Mouse (Mus musculus) adrenal gland, adult (tissue): ENCODE results near the gene Fbxo39.
A peak's percentile ranks its signal among the peaks of the same experiment; 100 is the strongest.

Source experiments
- DNase-seq, 2 experiments: peaks; one replicate each; pipeline ENCODE4 v3.0.0; 2022 to 2023; ENCODE audit warnings: low spot score in 1 of 2; ENCODE audit not compliant: inconsistent age in 2 of 2

The Fbxo39 gene

GRCm38 (mm10) chr11:72314151-72314895, at the start of gene Fbxo39:
Gene Fbxo39, plus strand, starts transcription at chr11:72314444.
- no peak for DNase-seq

DNA sequence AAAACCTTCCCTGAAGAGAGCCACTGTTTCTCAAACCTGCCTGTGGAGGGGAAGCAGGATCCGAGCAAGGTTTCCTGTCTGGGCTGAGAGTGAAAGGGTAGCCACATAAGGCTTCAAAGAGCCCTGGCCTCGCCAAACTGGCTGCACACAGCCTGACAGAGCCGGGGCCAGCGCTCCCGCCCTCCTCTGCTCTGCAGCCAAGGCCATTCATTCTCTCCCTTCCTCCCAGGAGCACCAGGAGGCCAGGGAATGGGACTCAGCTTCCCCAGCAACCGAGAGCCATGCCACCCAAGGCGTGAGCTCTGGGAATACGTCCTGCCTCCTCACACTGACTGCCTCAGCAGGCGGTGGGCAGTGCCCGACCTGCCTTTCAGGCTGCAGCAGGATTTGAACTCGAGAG, 48.8 kb upstream of the Fbxo39 start:
- peak; percentile 22 to 66 for DNase-seq

DNA sequence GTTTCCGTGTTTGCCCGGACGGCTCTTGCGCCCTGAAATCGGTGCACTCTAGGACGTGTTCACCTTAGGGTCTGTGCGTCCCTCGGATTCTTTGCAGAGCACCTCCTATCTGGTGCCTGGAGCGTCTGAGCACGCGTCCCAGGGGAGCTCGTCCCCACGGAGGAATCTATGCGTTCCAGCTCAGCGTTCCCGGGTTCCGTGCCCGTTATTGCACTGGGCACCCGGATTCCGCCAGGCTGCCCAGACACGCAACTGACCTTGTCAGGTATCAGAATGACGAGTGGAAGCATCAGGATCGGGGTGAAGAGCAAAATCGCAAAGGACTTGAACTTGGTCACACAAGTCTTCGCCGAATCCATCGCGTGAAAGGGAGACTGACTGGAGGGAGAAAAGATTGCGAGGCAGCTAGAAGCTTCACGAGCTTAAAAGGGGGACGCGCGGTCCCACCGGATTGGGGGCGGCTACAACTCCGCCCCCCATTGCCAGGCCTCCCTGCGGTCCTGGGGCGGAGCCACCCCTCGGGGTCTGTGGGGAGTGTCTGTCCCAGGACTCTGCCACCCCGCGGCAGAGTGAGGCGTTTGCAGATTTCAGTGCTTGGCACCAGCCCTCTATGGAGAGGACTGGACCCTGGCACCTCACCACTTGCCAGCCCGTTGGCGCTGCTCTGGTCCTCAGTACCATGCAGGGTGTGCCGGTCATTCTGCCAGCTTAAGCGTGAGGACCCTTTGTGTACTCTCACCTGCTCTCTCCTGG, 47.9 kb upstream of the Fbxo39 start:
- peak; percentile 44 to 79 for DNase-seq

DNA sequence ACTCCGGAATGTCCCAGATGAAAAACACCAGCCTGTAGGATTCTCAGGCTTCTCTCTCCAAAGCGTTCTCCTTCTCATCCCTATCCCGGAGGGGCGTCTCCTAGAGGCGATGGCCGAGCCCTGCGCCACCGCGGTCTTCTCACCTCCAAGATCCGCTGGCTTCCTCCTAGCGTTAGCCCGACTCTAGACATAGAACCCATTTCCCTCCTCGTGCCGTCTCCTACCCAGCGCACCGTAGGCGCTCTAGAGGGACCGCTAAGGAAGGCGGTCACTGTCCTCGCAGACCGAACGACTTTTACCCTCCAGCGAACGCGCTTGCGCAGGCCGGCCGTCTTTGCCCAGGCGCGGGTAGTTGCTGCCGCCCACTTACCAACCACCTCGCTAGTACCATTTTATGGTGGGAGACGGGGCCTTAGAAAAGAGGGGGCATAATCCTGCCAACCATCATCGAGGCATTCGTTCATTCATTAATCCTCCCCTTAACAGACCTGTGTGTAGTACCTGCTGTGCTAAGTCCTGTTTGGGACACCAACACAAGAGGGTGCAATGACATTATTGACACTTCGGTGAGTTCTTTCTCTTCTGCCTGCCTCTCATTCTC, 47.2 kb upstream of the Fbxo39 start, which contains the start of gene Slc13a5:
Gene Slc13a5 (minus strand): TSS at position 263 of the 601 bp plus-strand sequence.
- DNase-seq: no peak

GRCm38 (mm10) chr11:72271761-72272160, 42.5 kb upstream of the Fbxo39 start:
- DNase-seq: no peak

- DNase-seq: no peak
Observed at GRCm38 (mm10) chr11:72273341-72273740, 40.9 kb upstream of the Fbxo39 start.

- DNase-seq: no peak
Observed at GRCm38 (mm10) chr11:72281143-72281851, 32.9 kb upstream of the Fbxo39 start.

DNA sequence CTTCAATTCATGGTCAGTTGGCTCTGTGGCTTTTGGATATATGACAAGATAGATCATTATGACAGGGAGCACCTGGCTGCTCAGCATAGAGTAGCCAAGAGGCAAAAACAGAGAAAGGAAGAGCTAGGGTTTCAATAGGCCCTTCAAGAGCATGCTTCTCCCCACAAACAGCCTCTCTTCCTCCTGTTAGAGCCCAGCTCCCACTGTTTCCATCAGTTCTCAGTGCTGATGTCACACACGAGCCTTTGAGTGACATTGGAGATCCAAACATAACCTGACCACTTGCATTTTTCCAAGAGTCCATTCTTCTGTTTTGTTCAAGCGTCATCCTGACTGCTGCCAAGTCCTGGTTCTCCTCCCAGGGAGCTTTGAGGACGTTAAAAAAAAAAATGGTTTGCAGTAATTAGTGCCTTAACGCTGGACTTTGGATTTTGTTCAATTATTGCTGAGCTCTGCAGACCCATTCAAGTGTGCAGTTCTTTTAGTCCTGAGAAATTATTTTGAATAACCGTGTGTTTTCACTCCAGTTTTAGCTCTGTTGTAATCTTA, 32.3 kb upstream of the Fbxo39 start:
- no peak for DNase-seq

- DNase-seq: no peak
Observed at GRCm38 (mm10) chr11:72283486-72284224, 30.6 kb upstream of the Fbxo39 start.

- DNase-seq: no peak
Observed at GRCm38 (mm10) chr11:72284532-72285182, 29.6 kb upstream of the Fbxo39 start.

GRCm38 (mm10) chr11:72285971-72286480, 28.2 kb upstream of the Fbxo39 start:
- DNase-seq: no peak

GRCm38 (mm10) chr11:72286651-72287050, 27.6 kb upstream of the Fbxo39 start:
- no peak for DNase-seq

DNA sequence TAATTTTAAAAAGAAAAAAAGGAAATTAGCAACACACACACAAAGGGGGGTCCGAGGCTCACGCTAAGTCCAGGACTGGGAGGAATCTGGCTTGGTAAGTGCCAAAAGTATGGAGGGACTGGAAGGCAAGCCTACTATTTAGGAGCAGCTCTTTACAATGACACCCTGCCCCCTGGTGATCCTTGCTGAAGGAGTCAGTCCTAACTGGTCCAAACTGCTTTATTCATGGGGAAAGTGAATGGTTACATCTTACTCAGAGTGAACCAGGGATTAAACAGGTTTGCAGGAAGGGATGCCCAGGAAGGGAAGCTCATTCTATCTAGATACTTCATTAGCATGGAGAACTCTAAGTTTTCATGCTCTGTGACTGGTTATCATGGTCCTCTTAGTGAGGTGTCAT, 27.1 kb upstream of the Fbxo39 start:
- DNase-seq: no peak

DNA sequence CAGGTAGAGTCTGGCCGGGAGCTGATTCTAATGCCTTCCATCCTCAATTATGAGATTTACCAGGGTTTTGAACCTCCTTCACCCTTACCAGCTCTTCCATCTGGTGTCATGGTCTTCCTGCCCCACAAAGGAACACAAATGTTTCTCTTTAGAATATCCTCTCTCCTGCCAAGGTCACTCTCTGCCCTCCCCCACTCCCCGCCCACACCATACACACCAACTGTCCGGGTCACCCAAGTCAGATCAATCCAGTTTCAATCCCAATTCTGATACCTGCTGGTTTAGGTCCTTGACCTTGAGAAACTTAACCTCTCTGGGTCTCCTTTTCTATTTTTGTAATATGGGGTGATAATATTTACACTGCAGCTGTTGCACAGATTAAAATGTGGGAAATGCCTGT, 26.7 kb upstream of the Fbxo39 start:
- no peak for DNase-seq

GRCm38 (mm10) chr11:72293116-72293515, 21.1 kb upstream of the Fbxo39 start:
- no peak for DNase-seq

GRCm38 (mm10) chr11:72301334-72301733, 12.9 kb upstream of the Fbxo39 start, which contains the start of gene Xaf1:
Gene Xaf1, plus strand, starts transcription at chr11:72301629.
- peak; percentile 80 to 92 for DNase-seq

DNA sequence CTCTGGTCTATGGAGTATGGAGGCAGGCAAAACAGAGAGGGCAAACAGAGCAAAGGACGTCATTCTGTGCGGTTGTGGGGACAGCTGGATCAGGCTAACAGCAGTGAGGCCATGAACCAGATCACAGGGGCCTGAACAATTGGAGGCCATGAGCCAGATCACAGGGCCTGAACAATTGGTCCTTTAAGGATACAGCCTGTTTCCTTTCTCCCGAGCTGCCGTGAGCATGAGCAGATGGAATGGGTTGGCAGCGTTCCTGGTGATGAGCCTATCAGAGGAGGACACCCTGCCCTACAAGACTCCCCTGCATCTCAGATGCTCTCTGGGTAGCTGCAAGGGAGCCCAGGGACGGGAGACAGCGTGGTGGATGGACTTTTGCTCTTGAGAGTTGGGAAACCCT, 12.0 kb upstream of the Fbxo39 start:
- DNase-seq: peak; percentile 46 to 72

GRCm38 (mm10) chr11:72307461-72307860, 6.8 kb upstream of the Fbxo39 start:
- no peak for DNase-seq

DNA sequence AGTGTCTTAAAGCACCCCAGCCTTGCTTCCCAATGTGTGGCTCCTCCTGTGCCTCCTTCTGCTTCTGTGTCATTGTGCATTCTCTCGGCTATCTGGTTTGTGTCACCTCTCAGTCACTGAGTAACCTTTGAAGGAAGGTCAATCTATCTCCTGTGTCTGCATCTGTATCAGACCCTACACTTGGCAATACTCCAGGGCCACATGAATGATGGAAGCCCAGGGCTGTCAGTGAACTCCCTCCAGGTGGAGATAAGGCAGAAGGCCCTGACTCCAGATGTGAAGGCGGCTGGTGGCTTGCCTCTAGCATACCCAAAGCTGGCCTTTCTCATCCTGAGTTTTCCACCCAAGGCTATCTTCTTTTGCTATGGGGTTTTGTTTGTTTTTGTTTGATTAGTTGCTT, 5.3 kb upstream of the Fbxo39 start:
- peak in 1 of 2 experiments; percentile 38 for DNase-seq
